16 mouse cellular contexts compared by ENCODE assay signal in the genomic region with DNA sequence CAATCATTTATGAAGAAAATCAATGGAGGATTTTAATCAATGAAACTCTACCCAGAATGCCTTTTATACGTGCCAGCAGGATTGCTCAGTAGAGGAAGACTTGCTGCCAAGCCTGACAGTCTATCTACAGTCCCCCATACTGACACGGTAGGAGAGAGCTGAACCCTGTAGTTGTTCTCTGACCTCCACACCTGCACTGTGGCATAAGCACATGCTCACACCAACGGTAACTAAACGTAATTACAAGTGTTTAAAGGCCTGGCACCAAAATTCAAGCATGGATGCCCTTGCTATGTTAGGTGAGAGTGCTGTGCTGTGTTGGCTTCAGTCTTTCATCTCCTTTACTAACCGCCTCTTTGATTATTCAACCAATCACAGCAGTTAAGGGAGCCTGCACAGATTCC.
A peak's percentile ranks its signal among the peaks of the same experiment; 100 is the strongest.
DNase-seq lines count a peak whose midpoint lies in the region; ATAC-seq and TF ChIP-seq lines count a peak whose summit lies in the region.
"Had no signal": no experiment of that assay in that cellular context is flagged by ENCODE, and none has a peak within 500 bp of the region (broad histone marks: within the 10 kb centered on the region; RNA-seq: fewer than 3 reads in every experiment).

No protein-coding gene starts in this region.

- H3K9me3 ChIP-seq in hindbrain, embryonic 12.5 days (replicated peaks): no peaks in the 10 kb centered on the region
- H3K9me3 ChIP-seq in hindbrain, embryonic 11.5 days (ENCODE audit: control insufficient read depth, low read length): no peaks in the 10 kb centered on the region
- H3K9me3 ChIP-seq in midbrain, embryonic 12.5 days: no peaks in the 10 kb centered on the region
- no peaks in the 10 kb centered on the region for H3K9me3 ChIP-seq in midbrain, embryonic 11.5 days (ENCODE audit: control insufficient read depth, low read length)
- H3K9me3 ChIP-seq in hindbrain, postnatal 0 days (ENCODE audit: low read length): no peaks in the 10 kb centered on the region
- H3K9me3 ChIP-seq: heart, embryonic 12.5 days; limb, embryonic 12.5 days had no signal

- no peak overlapping the region for H3K4me2 ChIP-seq in hindbrain, embryonic 12.5 days (replicated peaks)
- H3K4me2 ChIP-seq in hindbrain, embryonic 11.5 days (replicated peaks; ENCODE audit: low read depth, low read length): no peak overlapping the region
- H3K4me2 ChIP-seq in midbrain, embryonic 12.5 days (replicated peaks): no peak overlapping the region
- no peak overlapping the region for H3K4me2 ChIP-seq in midbrain, embryonic 11.5 days
- no peak overlapping the region for H3K4me2 ChIP-seq in hindbrain, postnatal 0 days (ENCODE audit: low read depth, low read length)
- H3K4me2 ChIP-seq: heart, embryonic 12.5 days; limb, embryonic 12.5 days had no signal

- no peak overlapping the region for H3K27ac ChIP-seq in hindbrain, embryonic 12.5 days
- no peak overlapping the region for H3K27ac ChIP-seq in hindbrain, embryonic 11.5 days (ENCODE audit: low read depth, low read length)
- no peak overlapping the region for H3K27ac ChIP-seq in midbrain, embryonic 12.5 days (replicated peaks)
- H3K27ac ChIP-seq in midbrain, embryonic 11.5 days (ENCODE audit: low read depth, low read length): no peak overlapping the region
- H3K27ac ChIP-seq in hindbrain, postnatal 0 days: peak overlapping the region; percentile 56
- H3K27ac ChIP-seq: limb, embryonic 12.5 days; macrophage had no signal

- TF ChIP-seq CTCF in hindbrain, postnatal 0 days (IDR thresholded peaks at IDR 0.05; ENCODE audit: low read depth): no peak

- ATAC-seq in hindbrain, embryonic 12.5 days (ENCODE audit: low FRiP score): 0 out of 2 replicates have a peak, but pooled peaks have one; percentile 49
- no peak for ATAC-seq in hindbrain, embryonic 11.5 days (ENCODE audit: low FRiP score)
- peak; percentile 30; the same call in 1 of the 2 replicates for ATAC-seq in midbrain, embryonic 12.5 days (ENCODE audit: low FRiP score, low read depth)
- no peak for ATAC-seq in midbrain, embryonic 11.5 days (ENCODE audit: low FRiP score)
- ATAC-seq in hindbrain, postnatal 0 days: peak; percentile 76
- ATAC-seq in activated CD4-positive, CD25-positive, alpha-beta regulatory T cell, adult 4 months: no peak

- no peak overlapping the region for H3K9ac ChIP-seq in hindbrain, embryonic 12.5 days
- H3K9ac ChIP-seq in hindbrain, embryonic 11.5 days (ENCODE audit: low read depth, low read length): no peak overlapping the region
- no peak overlapping the region for H3K9ac ChIP-seq in midbrain, embryonic 12.5 days (replicated peaks)
- no peak overlapping the region for H3K9ac ChIP-seq in midbrain, embryonic 11.5 days (ENCODE audit: low read length)
- no peak overlapping the region for H3K9ac ChIP-seq in hindbrain, postnatal 0 days (replicated peaks; ENCODE audit: low read length)
- H3K9ac ChIP-seq: heart, embryonic 12.5 days; limb, embryonic 12.5 days had no signal

- no peaks in the 10 kb centered on the region for H3K36me3 ChIP-seq in hindbrain, embryonic 12.5 days
- no peaks in the 10 kb centered on the region for H3K36me3 ChIP-seq in hindbrain, embryonic 11.5 days (ENCODE audit: control insufficient read depth, insufficient read depth, low read length)
- H3K36me3 ChIP-seq in midbrain, embryonic 12.5 days: no peaks in the 10 kb centered on the region
- no peaks in the 10 kb centered on the region for H3K36me3 ChIP-seq in midbrain, embryonic 11.5 days (ENCODE audit: control insufficient read depth, insufficient read depth, low read length)
- H3K36me3 ChIP-seq in hindbrain, postnatal 0 days (ENCODE audit: insufficient read depth, low read length): no peaks in the 10 kb centered on the region
- H3K36me3 ChIP-seq: heart, embryonic 12.5 days; limb, embryonic 12.5 days had no signal

- 72% methylated on average over 5 of the region's 5 CpGs for WGBS in hindbrain, embryonic 12.5 days
- WGBS in hindbrain, embryonic 11.5 days: 82% methylated on average over 5 of the region's 5 CpGs
- 84% methylated on average over 5 of the region's 5 CpGs for WGBS in midbrain, embryonic 12.5 days
- WGBS in midbrain, embryonic 11.5 days: 87% methylated on average over 5 of the region's 5 CpGs
- 39% methylated on average over 5 of the region's 5 CpGs for WGBS in hindbrain, postnatal 0 days

- DNase-seq in hindbrain, embryonic 11.5 days (ENCODE audit: low spot score): no peak
- DNase-seq in midbrain, embryonic 11.5 days (ENCODE audit: low spot score, missing footprints): no peak
- peak; percentile 43 for DNase-seq in hindbrain, postnatal 0 days (ENCODE audit: low spot score)
- no peak for DNase-seq in right cerebral cortex, postnatal 25 days
- DNase-seq: adrenal gland, adult 8-10 months; B cell, adult 2 months; gastrocnemius, postnatal 14 days; lung, adult 2 months; thymus, postnatal 4 days had no signal

- no peaks in the 10 kb centered on the region for H3K4me1 ChIP-seq in hindbrain, embryonic 12.5 days
- no peaks in the 10 kb centered on the region for H3K4me1 ChIP-seq in hindbrain, embryonic 11.5 days (replicated peaks; ENCODE audit: control insufficient read depth, insufficient read depth, low read length)
- peaks cover 10% of the 10 kb centered on the region; the same call in 1 of the 2 replicates for H3K4me1 ChIP-seq in midbrain, embryonic 12.5 days
- H3K4me1 ChIP-seq in midbrain, embryonic 11.5 days (ENCODE audit: control insufficient read depth, insufficient read depth, low read length): no peaks in the 10 kb centered on the region
- H3K4me1 ChIP-seq in hindbrain, postnatal 0 days (ENCODE audit: insufficient read depth, low read length): 0 out of 2 replicates have a peak, but pooled peaks cover 5% of the 10 kb centered on the region
- H3K4me1 ChIP-seq: heart, embryonic 12.5 days; limb, embryonic 12.5 days had no signal

- H3K4me3 ChIP-seq in hindbrain, embryonic 12.5 days: no peak overlapping the region
- H3K4me3 ChIP-seq in hindbrain, embryonic 11.5 days (ENCODE audit: low read depth, low read length): no peak overlapping the region
- H3K4me3 ChIP-seq in midbrain, embryonic 12.5 days: no peak overlapping the region
- no peak overlapping the region for H3K4me3 ChIP-seq in midbrain, embryonic 11.5 days (ENCODE audit: low read depth, low read length)
- no peak overlapping the region for H3K4me3 ChIP-seq in hindbrain, postnatal 0 days (ENCODE audit: low read length)
- H3K4me3 ChIP-seq: heart, embryonic 12.5 days; limb, embryonic 12.5 days; myocyte had no signal

- H3K27me3 ChIP-seq in hindbrain, embryonic 12.5 days: no peaks in the 10 kb centered on the region
- no peaks in the 10 kb centered on the region for H3K27me3 ChIP-seq in hindbrain, embryonic 11.5 days (ENCODE audit: control insufficient read depth, insufficient read depth, low read length)
- no peaks in the 10 kb centered on the region for H3K27me3 ChIP-seq in midbrain, embryonic 12.5 days
- no peaks in the 10 kb centered on the region for H3K27me3 ChIP-seq in midbrain, embryonic 11.5 days (ENCODE audit: control insufficient read depth, insufficient read depth, low read length)
- H3K27me3 ChIP-seq in hindbrain, postnatal 0 days (ENCODE audit: insufficient read depth, low read length): no peaks in the 10 kb centered on the region
- H3K27me3 ChIP-seq: heart, embryonic 12.5 days; limb, embryonic 12.5 days had no signal

Comparison
In these comparisons a context has a peak if more than half of its experiments do, and no peak if none do; other contexts are left out.
1. ATAC-seq: peak in hindbrain, embryonic 12.5 days (single experiment), midbrain, embryonic 12.5 days (single experiment) and hindbrain, postnatal 0 days (single experiment); none in hindbrain, embryonic 11.5 days (single experiment), midbrain, embryonic 11.5 days (single experiment) and activated CD4-positive, CD25-positive, alpha-beta regulatory T cell, adult 4 months (single experiment).